Mouse (Mus musculus): Measurements from ENCODE around the gene Polg. TPM values are rescaled to one million over a fixed set of nuclear protein-coding genes. Genes with fewer than 3 reads are reported as not detected.
A peak's percentile ranks its signal among the peaks of the same experiment; 100 is the strongest.

Polg gene
- total RNA-seq (2021) = 10 to 100 TPM; 56.9 to 57.3 TPM

- DNase-seq (ENCODE audit: low spot score) = peak; percentile 97
- intact Hi-C loops (cut with DNase I) = loop anchor here (5.0 to 10.0 kb wide), 3 partner anchors 74 to 321 kb away; partner anchors contain the start of genes Abhd2, Fanci and Mfge8
These were observed at the start of gene Polg for GRCm38 (mm10) chr7:79466053-79466901. Gene Polg, minus strand, starts transcription at chr7:79466362.

GRCm38 (mm10) chr7:79515861-79516260 lies 49.7 kb upstream of the Polg start:
- DNase-seq (ENCODE audit: low spot score) = no peak
- intact Hi-C loops (cut with DNase I) = no loop called here

DNA sequence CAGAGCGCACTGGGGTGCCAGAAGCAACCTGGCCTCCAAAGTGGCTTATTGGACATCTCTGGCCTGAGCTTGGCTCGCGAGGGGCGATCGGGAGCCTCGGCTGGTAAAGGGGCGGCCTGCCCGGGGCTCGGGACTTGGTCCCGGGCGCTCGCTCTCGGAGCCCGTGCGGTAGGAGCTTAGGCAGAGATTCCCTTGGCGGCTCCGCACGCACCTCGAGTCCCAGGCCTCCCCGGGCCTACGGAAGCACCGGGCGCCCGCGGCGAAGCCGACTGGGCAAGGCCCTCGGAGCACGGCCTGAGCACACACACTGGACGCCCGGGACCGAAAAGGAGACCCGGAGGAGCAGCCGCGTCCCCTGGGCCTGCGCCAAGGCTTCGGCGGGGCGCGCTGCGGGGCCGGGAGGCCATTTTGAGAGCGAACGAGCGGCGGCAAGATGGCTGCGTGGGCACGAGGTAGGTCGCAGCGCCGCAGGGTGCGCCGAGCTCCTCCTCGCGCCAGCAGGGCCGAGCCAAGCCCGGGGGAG lies 49.1 kb upstream of the Polg start:
- intact Hi-C loops (cut with DNase I) = no loop called here
- no peak for DNase-seq (ENCODE audit: low spot score)

DNA sequence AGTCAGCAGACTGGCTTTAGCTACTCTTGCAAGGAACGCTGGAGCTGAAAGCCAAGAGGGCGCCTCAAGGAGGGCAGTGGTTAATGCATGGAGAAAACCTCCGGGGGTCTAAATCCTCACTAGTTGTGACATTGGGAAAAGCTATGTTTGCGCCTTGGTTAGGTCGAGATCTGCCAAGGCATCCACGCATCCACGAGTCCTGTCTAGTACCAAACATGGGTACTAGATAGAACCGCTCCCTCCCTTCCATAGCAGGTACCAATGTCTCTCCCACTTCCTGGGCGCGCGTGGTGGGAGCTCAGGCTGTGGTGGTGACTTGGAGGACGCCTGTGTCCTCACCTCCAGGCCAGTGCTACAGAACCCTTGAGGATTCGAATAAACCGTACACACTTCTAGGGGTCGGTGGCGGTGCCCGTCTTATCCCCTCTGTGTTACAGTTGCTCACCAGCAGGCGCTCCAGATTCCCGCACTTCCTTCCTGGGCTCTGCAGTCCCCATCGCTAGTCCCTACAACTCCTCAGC lies 48.3 kb upstream of the Polg start:
- intact Hi-C loops (cut with DNase I) = no loop called here
- no peak for DNase-seq (ENCODE audit: low spot score)

DNA sequence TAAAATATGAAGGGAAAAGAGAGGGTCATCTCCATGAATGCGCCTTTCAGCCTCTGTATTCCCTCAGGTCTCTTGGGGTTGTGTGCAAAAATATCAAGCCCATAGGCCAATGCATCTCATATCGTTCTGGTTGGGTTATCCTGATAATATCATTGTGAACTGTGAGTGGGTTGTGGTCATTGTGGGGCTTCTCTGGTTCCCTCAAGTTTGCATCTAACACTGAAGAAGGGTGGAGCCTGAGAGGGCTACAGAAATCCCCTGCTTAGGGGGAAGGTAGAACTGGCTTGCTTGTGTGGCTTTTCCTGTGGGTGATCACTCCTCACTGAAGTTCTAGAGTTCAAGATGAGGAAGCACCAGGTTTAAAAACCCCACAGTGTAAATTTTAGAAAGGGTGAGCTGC lies 47.3 kb upstream of the Polg start:
- intact Hi-C loops (cut with DNase I) = no loop called here
- no peak for DNase-seq (ENCODE audit: low spot score)

DNA sequence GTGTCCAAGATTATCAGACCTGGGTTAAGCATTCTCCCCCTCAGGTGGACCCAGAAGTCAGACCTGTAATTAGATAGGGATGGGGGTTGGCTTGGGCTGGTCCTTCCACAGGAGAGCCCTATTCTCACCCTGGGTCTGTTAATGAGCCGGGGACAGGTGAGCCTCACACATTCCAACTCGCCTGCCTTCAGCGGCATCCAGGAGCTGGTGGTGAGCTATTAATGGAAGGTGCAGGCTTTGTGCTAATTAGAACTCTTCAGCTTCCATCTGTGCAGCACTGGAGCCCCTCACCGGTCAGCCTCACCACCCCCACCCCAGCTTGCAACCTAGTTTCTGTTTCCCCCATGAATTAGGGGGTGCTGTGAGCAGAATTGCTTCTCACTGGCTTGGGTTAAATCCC lies 46.3 kb upstream of the Polg start:
- intact Hi-C loops (cut with DNase I) = no loop called here
- no peak for DNase-seq (ENCODE audit: low spot score)

GRCm38 (mm10) chr7:79511656-79512055 lies 45.5 kb upstream of the Polg start:
- no peak for DNase-seq (ENCODE audit: low spot score)
- intact Hi-C loops (cut with DNase I) = no loop called here

DNA sequence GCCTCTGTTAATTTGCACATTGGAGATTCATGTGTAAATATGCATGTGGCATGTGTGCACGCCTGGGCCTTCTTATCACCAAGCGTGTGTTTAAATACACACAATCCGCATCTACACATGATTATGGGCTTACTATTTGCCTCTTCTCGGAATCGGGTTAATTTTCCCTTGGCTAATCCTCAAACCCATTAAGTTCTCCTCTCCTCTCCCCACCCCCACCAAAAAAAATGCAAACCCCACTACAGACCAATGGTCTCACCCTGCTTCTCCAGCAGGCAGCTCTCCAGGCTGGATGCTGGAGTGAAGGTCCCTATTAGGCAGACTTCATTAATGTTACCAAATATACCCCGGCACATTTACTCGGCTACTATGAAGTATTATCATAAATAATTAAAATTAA lies 45.0 kb upstream of the Polg start:
- intact Hi-C loops (cut with DNase I) = no loop called here
- DNase-seq (ENCODE audit: low spot score) = no peak

DNA sequence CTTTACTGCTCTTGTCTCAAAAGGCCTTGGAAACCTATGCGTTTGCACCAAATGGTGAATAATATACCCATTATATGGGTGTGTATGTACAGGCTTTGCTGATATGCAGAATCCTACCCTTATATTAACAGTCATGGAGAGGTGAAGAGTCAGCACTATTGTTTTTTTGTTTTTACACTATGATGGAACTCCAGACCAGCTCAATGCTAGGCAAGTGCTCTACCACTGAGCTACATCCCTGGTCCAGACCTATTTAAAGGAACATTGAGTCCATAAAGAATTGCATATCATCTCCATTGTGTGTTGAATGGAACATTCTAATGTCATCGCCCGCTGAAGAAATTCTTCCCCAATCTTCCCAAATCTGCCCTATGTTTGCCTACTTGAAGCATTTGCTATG lies 44.5 kb upstream of the Polg start:
- intact Hi-C loops (cut with DNase I) = no loop called here
- DNase-seq (ENCODE audit: low spot score) = no peak

DNA sequence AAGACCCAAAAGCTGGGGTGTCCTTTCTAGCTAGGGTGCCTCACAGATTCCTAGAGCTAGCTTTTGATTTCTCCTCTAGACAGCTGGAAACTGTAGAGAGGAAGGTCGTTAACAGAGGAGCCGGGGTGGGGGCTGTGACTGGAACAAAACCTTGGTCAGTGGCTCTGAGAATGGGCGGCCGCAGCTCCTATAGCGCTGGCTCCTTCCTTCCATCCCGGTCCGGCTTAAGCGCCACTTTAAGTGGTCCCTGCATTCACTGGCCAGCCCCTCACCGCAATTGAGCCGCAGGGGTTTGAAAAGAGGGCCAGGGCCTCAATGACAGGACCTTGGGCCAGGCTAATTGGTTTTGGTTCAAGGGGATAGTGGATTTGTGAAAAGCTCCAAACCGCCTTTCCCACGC lies 43.5 kb upstream of the Polg start:
- intact Hi-C loops (cut with DNase I) = no loop called here
- DNase-seq (ENCODE audit: low spot score) = no peak

DNA sequence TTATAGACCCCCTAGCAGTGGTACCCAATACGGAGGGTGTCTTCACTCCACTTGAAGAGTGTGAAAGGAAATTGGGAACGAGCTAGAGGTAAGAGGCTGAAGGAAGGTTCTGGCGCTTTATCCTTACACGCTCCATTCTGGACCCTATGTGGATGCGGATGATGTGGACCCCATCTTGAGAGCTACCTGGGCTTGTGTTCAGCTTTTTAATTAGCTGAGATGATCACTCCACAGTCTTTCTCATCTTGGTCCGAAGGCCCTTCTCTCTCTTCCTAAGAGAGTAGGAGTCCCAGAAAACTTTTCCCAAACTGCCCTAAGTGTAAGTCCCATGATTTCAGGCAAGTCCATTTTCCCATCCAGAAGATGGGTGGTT lies 43.1 kb upstream of the Polg start:
- DNase-seq (ENCODE audit: low spot score) = no peak
- intact Hi-C loops (cut with DNase I) = no loop called here

- intact Hi-C loops (cut with DNase I) = no loop called here
These were observed 42.4 kb upstream of the Polg start for GRCm38 (mm10) chr7:79508280-79509234.

DNA sequence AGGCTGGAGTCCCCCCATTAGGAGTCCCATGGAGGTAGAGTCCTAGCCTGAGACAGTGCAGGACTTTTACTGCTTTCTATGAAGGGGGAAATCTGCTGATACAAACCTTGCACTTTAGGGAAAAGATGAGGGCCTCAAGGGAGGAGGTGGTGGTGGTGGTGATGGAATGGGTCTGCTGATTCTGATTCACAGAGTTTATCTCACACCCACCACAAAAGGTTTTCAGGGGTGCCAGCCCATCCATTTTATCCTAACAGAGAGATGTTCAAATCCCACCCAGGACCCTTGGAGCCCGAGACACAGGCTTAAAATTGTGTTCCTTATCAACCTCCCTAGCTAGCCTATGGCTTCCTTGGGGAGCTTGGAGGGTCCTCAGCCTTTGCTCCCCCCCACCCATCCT lies 41.6 kb upstream of the Polg start:
- no peak for DNase-seq (ENCODE audit: low spot score)
- intact Hi-C loops (cut with DNase I) = no loop called here

More at GRCm38 (mm10) chr7:79508280-79509234, 42.4 kb upstream of the Polg start:
- no peak for DNase-seq (ENCODE audit: low spot score)

- no peak for DNase-seq (ENCODE audit: low spot score)
- intact Hi-C loops (cut with DNase I) = no loop called here
These were observed 41.0 kb upstream of the Polg start for GRCm38 (mm10) chr7:79507101-79507705.

- no peak for DNase-seq (ENCODE audit: low spot score)
- intact Hi-C loops (cut with DNase I) = no loop called here
These were observed 40.4 kb upstream of the Polg start for GRCm38 (mm10) chr7:79506531-79507090.

- intact Hi-C loops (cut with DNase I) = no loop called here
- no peak for DNase-seq (ENCODE audit: low spot score)
These were observed 39.8 kb upstream of the Polg start for GRCm38 (mm10) chr7:79505876-79506530.

GRCm38 (mm10) chr7:79505376-79505775 lies 39.2 kb upstream of the Polg start:
- intact Hi-C loops (cut with DNase I) = no loop called here
- DNase-seq (ENCODE audit: low spot score) = no peak

GRCm38 (mm10) chr7:79504723-79505122 lies 38.6 kb upstream of the Polg start:
- intact Hi-C loops (cut with DNase I) = no loop called here
- DNase-seq (ENCODE audit: low spot score) = no peak

- DNase-seq (ENCODE audit: low spot score) = no peak
- intact Hi-C loops (cut with DNase I) = no loop called here
These were observed 37.6 kb upstream of the Polg start for GRCm38 (mm10) chr7:79503656-79504250.
